Mouse (Mus musculus): ENCODE data around the gene Pigc. TPM values are rescaled to one million over a fixed set of nuclear protein-coding genes. Genes with fewer than 3 reads are reported as not detected.

Gene Pigc
- polyA plus RNA-seq, 1 experiment from 2014 or later = 35.2 TPM

DNA sequence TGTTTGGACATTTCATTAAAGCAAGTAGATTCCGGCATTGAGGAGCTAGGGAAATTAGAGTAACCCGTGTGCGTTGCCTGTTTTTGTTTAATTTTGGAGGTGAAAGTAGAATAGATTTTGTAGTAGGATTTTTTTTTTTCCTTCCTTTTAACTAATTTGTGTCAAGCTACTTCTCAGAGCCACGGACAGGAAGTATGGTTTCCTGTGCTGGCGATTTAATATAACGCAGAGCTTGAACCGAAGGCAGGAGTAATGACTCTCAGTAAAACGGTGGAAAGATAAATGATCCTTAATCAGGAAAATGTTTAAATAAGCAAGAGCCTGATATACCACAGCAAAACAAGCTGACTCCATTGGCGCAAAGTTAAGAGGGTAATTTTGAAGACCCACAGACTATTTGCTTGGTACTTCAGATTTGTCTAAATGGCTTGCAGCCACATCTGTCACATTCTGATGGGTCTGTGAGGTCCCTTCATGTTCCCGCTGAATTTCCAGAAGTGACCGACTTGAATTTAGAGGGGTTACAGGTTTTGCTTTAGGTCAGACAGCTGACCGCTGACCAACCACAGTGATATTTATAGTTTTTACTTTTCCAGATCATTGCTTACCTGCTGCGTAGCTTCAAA is 49.1 kb downstream of the Pigc start:
- H3K4me3 ChIP-seq (ENCODE audit: low read depth, low read length) = no peak overlapping the region
- DNase-seq (peak; percentile 60), ATAC-seq (ENCODE audit: insufficient read depth) (no peak)
- H3K9me3 ChIP-seq (ENCODE audit: low read depth, low read length) = no peaks in the 10 kb centered on the region
- H3K27me3 ChIP-seq (ENCODE audit: insufficient read depth, low read length) = no peaks in the 10 kb centered on the region
- 16% methylated on average over 13 of the region's 13 CpGs for WGBS
- H3K4me1 ChIP-seq (ENCODE audit: insufficient read depth) = peaks cover 45% of the 10 kb centered on the region
- H3K36me3 ChIP-seq (ENCODE audit: insufficient read depth) = no peaks in the 10 kb centered on the region
- H3K4me2 ChIP-seq = peak overlapping the region; percentile 33
- H3K9ac ChIP-seq = no peak overlapping the region
- H3K27ac ChIP-seq (ENCODE audit: low read depth) = peak overlapping the region; percentile 89
- no peak for TF ChIP-seq CTCF (IDR thresholded peaks at IDR 0.05; ENCODE audit: low read depth)

DNA sequence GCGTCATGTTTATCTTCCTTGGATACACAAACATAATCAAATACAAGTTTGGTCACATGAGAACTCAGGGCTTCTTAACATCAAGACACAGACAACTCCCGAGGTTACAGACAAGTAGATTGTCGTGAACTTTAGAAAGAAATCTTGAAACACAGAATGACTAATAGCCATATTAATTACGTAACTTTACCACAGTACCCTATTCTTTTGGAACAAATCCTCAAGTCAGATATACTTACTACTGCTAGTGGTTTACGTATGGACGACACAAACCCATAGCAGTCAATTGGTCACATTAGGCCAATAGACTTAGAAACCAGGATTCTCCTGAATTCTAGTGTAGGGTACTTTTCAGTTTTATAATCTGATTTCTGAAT is 49.6 kb downstream of the Pigc start:
- no peak for TF ChIP-seq CTCF (IDR thresholded peaks at IDR 0.05; ENCODE audit: low read depth)
- Histone ChIP-seq H3K36me3 (ENCODE audit: insufficient read depth) (no peaks in the 10 kb centered on the region), H3K4me1 (ENCODE audit: insufficient read depth) (peaks cover 45% of the 10 kb centered on the region), H3K27me3 (ENCODE audit: insufficient read depth, low read length) (no peaks in the 10 kb centered on the region), H3K27ac (ENCODE audit: low read depth) (peak overlapping the region; percentile 89), H3K9me3 (ENCODE audit: low read depth, low read length) (no peaks in the 10 kb centered on the region), H3K4me2 (no peak overlapping the region), H3K4me3 (ENCODE audit: low read depth, low read length) (no peak overlapping the region), H3K9ac (no peak overlapping the region)
- WGBS = 45% methylated on average over 6 of the region's 6 CpGs
- DNase-seq = no peak
- ATAC-seq (ENCODE audit: insufficient read depth) = no peak

DNA sequence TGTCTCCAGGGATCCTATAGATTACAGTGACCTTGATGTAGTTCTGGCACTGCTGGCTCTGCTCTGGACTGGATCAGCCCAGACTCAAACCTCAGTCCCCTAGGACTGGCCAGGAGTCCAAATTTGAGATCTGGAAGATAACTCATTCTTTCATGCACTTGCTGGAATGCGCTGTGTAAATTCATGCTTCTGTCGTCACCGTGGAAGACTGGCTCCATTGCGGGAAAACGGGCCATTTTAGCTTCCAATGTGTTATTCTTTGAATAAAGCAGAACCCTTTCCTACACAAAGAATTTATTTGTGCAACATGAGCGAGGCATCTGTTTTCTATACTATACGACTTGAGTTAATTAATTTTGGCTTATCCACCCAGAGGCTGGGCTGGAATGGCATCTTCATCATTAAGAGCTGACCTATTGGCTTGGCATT is 51.3 kb downstream of the Pigc start:
- Histone ChIP-seq H3K27me3 (ENCODE audit: insufficient read depth, low read length) (no peaks in the 10 kb centered on the region), H3K4me1 (ENCODE audit: insufficient read depth) (peaks cover 34% of the 10 kb centered on the region), H3K36me3 (ENCODE audit: insufficient read depth) (no peaks in the 10 kb centered on the region), H3K27ac (ENCODE audit: low read depth) (peak overlapping the region; percentile 43; the same call in 1 of the 2 replicates), H3K9me3 (ENCODE audit: low read depth, low read length) (no peaks in the 10 kb centered on the region), H3K9ac (no peak overlapping the region), H3K4me2 (no peak overlapping the region), H3K4me3 (ENCODE audit: low read depth, low read length) (no peak overlapping the region)
- no peak for TF ChIP-seq CTCF (IDR thresholded peaks at IDR 0.05; ENCODE audit: low read depth)
- ATAC-seq (ENCODE audit: insufficient read depth) (no peak), DNase-seq (no peak)
- WGBS = 63% methylated on average over 7 of the region's 7 CpGs

DNA sequence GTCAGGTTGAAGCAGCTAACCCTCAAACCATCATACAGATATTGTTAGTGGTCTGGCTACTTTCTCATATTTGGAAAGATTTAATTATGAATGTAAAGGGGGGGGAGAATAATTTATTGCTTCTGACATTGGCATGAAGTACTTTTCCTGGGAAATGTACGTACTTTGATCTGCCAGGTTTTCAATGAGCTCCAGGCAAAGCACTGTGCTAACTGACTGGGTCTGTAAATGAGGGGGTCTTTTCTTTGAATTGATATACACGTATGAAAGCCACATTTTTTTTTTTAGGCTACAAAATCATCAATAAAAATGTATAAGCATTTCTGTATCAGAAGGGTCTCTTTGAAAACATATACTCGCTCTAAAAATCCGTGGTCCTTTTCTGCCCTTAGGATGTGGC is 51.8 kb downstream of the Pigc start:
- DNase-seq = no peak
- H3K27ac ChIP-seq (ENCODE audit: low read depth) = no peak overlapping the region; the same call in 1 of the 2 replicates
- TF ChIP-seq CTCF (IDR thresholded peaks at IDR 0.05; ENCODE audit: low read depth) = no peak

More for the DNA sequence above, 51.8 kb downstream of the Pigc start:
- 69% methylated on average over 4 of the region's 4 CpGs for WGBS
- Histone ChIP-seq H3K9ac (no peak overlapping the region), H3K27me3 (ENCODE audit: insufficient read depth, low read length) (no peaks in the 10 kb centered on the region), H3K36me3 (ENCODE audit: insufficient read depth) (no peaks in the 10 kb centered on the region), H3K9me3 (ENCODE audit: low read depth, low read length) (no peaks in the 10 kb centered on the region), H3K4me2 (no peak overlapping the region), H3K4me3 (ENCODE audit: low read depth, low read length) (no peak overlapping the region), H3K4me1 (ENCODE audit: insufficient read depth) (peaks cover 29% of the 10 kb centered on the region)
- ATAC-seq (ENCODE audit: insufficient read depth) = no peak

Other genes starting within 250 kb of the Pigc start
- not detected in 2 replicates for gene Fasl, start 180.7 kb upstream of the Pigc start, polyA plus RNA-seq (2014; fragmentation: Nextera tagmentation; extraction: Ambion mirVana)
- 20.1 and 27.9 TPM in 2 replicates for gene Suco, start 92.5 kb upstream of the Pigc start, polyA plus RNA-seq (2014; fragmentation: Nextera tagmentation; extraction: Ambion mirVana)
- gene 4930558K02Rik, start 10.4 kb downstream of the Pigc start, polyA plus RNA-seq (2014; fragmentation: Nextera tagmentation; extraction: Ambion mirVana) = not detected in 2 replicates

All from lung, embryonic 14.5 days (tissue).